Mouse (Mus musculus) limb, embryonic 10.5 days (tissue): ENCODE measurements at regions not wholly inside any gene's neighbourhood (a gene's known extent, or its start where the extent isn't known, plus 50 kb on each side); places are given as distances from the start of the nearest gene placed in this dataset.

Experiments
- DNase-seq: peaks from one replicate; pipeline ENCODE4 v3.0.0-alpha.2; 2017; ENCODE audit warnings: low spot score
- H3K27ac ChIP-seq: fragments of 300-500 bp; sonication (generic); 2 replicates; pipeline ENCODE4 v1.5.1; 2016; ENCODE audit warnings: mild to moderate bottlenecking
- H3K27me3 ChIP-seq: fragments of 300-500 bp; sonication (generic); 2 replicates; pipeline ENCODE4 v1.6.1; 2016; ENCODE audit warnings: low read depth, mild to moderate bottlenecking; ENCODE audit not compliant: poor library complexity, severe bottlenecking
- H3K36me3 ChIP-seq: fragments of 300-500 bp; sonication (generic); 2 replicates; pipeline ENCODE4 v1.6.1; 2016; ENCODE audit warnings: mild to moderate bottlenecking, moderate library complexity
- H3K4me1 ChIP-seq: fragments of 300-500 bp; sonication (generic); 2 replicates; pipeline ENCODE4 v1.6.1; 2016
- H3K4me3 ChIP-seq: fragments of 300-500 bp; sonication (generic); 2 replicates; pipeline ENCODE4 v1.5.1; 2016; ENCODE audit warnings: mild to moderate bottlenecking, moderate library complexity
- H3K9me3 ChIP-seq: fragments of 300-500 bp; sonication (generic); replicated peaks from 2 replicates; pipeline ENCODE4 v1.6.1; 2016; ENCODE audit warnings: mild to moderate bottlenecking
- WGBS: fragments of 180-500 bp; shearing (Covaris S2); methylation state at CpG from one replicate; pipeline ENCODE4 v1.1.7; 2016; 5-methylcytosine and 5-hydroxymethylcytosine counted together

DNA sequence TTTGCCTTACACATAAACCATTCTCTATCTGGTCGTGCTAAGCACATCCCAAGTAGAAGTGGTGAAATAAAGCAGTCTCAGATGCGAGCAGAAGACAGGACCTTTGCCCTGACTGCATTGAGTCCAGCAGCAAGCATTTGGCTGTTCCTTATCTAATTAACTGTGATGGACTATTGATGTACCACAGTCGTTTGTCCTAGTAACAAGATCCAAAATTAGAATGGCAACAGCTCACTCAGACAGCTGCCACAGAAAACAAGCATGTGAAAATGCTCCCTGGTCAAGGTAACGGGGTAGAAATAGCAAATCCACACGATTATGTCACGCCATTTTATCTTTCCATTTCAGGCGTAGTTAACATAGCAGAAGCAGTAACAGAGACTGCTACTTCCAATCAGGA, 233.8 kb downstream of the Barhl2 start:
- H3K27me3 ChIP-seq: no peaks in the 10 kb centered on the region
- H3K4me1 ChIP-seq: no peaks in the 10 kb centered on the region
- no peak for DNase-seq
- no peak overlapping the region for H3K4me3 ChIP-seq
- H3K27ac ChIP-seq: no peak overlapping the region
- 71% methylated on average over 7 of the region's 7 CpGs for WGBS
- H3K9me3 ChIP-seq: no peaks in the 10 kb centered on the region
- no peaks in the 10 kb centered on the region for H3K36me3 ChIP-seq

- Histone ChIP-seq H3K27me3 (no peaks in the 10 kb centered on the region), H3K27ac (no peak overlapping the region), H3K9me3 (no peaks in the 10 kb centered on the region), H3K36me3 (no peaks in the 10 kb centered on the region), H3K4me1 (peaks cover 26% of the 10 kb centered on the region), H3K4me3 (no peak overlapping the region)
- WGBS: 90% methylated on average over 5 of the region's 5 CpGs
- no peak for DNase-seq
Measured at GRCm38 (mm10) chr5:106209543-106209942, 248.4 kb downstream of the Barhl2 start.

GRCm38 (mm10) chr5:106207706-106208105, 250.3 kb downstream of the Barhl2 start:
- WGBS: 79% methylated on average over 6 of the region's 6 CpGs
- no peak overlapping the region; the same call in 1 of the 2 replicates for H3K27ac ChIP-seq
- DNase-seq: no peak
- no peak overlapping the region for H3K4me3 ChIP-seq
- no peaks in the 10 kb centered on the region for H3K27me3 ChIP-seq
- no peaks in the 10 kb centered on the region for H3K36me3 ChIP-seq
- H3K4me1 ChIP-seq: peaks cover 26% of the 10 kb centered on the region
- H3K9me3 ChIP-seq: no peaks in the 10 kb centered on the region

DNA sequence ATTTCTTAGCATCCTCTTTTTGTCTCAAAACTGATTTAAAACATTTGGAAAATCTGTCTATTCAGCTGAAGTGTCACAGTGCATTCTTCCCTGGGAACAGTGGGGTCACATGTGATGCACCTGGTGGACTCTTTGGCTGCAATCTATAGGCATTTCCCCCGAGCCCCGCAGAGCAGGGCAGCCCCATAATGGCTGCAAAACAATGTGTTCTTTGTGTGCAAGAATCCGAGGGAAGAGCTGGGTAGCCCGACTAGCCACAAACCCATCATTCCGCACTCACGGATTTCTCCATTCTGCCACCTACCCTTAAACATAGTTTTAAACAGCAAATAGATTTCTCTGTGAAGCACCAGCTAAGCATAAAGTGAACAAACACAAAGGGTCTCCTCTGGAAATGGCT, 252.2 kb downstream of the Barhl2 start:
- WGBS: 75% methylated on average over 6 of the region's 6 CpGs
- Histone ChIP-seq H3K4me1 (peaks cover 39% of the 10 kb centered on the region), H3K27me3 (no peaks in the 10 kb centered on the region), H3K27ac (peak overlapping the region; percentile 54), H3K4me3 (no peak overlapping the region), H3K36me3 (no peaks in the 10 kb centered on the region), H3K9me3 (no peaks in the 10 kb centered on the region)
- no peak for DNase-seq

- H3K36me3 ChIP-seq: no peaks in the 10 kb centered on the region
- no peaks in the 10 kb centered on the region for H3K9me3 ChIP-seq
- WGBS: 65% methylated on average over 16 of the region's 16 CpGs
- H3K27ac ChIP-seq: peak overlapping the region; percentile 38; the same call in 1 of the 2 replicates
- H3K4me3 ChIP-seq: no peak overlapping the region
- H3K27me3 ChIP-seq: no peaks in the 10 kb centered on the region
- peaks cover 24% of the 10 kb centered on the region for H3K4me1 ChIP-seq
- DNase-seq: no peak
Measured at GRCm38 (mm10) chr5:106200631-106201030, 257.3 kb downstream of the Barhl2 start.

- 86% methylated on average over 3 of the region's 3 CpGs for WGBS
- no peaks in the 10 kb centered on the region for H3K9me3 ChIP-seq
- H3K4me3 ChIP-seq: no peak overlapping the region
- H3K4me1 ChIP-seq: peaks cover 17% of the 10 kb centered on the region
- no peaks in the 10 kb centered on the region for H3K36me3 ChIP-seq
- no peak for DNase-seq
- no peaks in the 10 kb centered on the region for H3K27me3 ChIP-seq
- no peak overlapping the region for H3K27ac ChIP-seq
Measured at GRCm38 (mm10) chr5:106199061-106199460, 258.9 kb downstream of the Barhl2 start.

DNA sequence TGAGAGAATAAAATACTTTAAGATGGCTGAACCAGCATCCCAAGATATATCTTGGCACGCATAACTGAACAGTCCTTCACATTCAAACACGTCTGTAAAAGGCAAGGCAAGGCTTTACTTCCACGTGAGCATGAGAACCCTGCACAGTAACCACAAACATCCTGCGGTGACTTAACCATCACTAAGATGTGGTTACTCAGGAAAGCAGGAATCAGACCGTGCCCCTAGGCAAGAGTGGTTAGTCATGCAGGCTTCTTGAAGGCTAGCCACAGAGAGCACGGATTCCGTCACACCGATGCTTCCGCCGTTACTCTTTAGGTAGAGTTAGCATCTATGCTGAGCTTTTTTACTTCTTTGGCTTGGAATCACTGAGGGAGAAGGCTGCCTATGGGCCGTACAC, 266.8 kb downstream of the Barhl2 start:
- Histone ChIP-seq H3K27me3 (no peaks in the 10 kb centered on the region), H3K36me3 (no peaks in the 10 kb centered on the region), H3K4me1 (no peaks in the 10 kb centered on the region), H3K9me3 (no peaks in the 10 kb centered on the region), H3K27ac (no peak overlapping the region), H3K4me3 (no peak overlapping the region)
- DNase-seq: no peak
- WGBS: 90% methylated on average over 11 of the region's 11 CpGs

DNA sequence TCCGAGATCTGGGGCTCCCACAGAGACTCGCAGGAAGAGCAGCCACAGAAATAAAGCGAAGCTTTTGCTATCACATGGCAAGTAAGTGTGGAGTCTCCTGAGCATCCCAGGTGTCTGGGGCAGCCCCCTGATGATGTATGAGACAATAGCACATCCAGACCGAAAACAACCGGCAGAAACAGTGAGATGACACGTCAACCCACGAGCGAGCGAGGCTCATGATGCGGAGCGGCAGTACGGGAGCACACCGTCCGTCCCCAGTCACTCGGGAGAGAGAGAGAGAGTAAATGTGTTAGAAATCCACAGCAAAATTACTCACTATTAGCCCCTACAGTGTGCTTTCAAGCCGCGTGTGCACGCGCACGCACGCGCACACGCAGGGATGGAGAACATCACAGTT, 276.2 kb downstream of the Barhl2 start:
- H3K36me3 ChIP-seq: no peaks in the 10 kb centered on the region
- peaks cover 12% of the 10 kb centered on the region; the same call in 1 of the 2 replicates for H3K4me1 ChIP-seq
- H3K27ac ChIP-seq: no peak overlapping the region
- H3K4me3 ChIP-seq: no peak overlapping the region
- 93% methylated on average over 23 of the region's 23 CpGs for WGBS
- H3K27me3 ChIP-seq: no peaks in the 10 kb centered on the region
- DNase-seq: no peak
- no peaks in the 10 kb centered on the region for H3K9me3 ChIP-seq

GRCm38 (mm10) chr5:106172162-106172561, 285.8 kb downstream of the Barhl2 start:
- Histone ChIP-seq H3K4me1 (peaks cover 32% of the 10 kb centered on the region), H3K4me3 (peak overlapping the region; percentile 13; the same call in 1 of the 2 replicates), H3K9me3 (no peaks in the 10 kb centered on the region), H3K36me3 (no peaks in the 10 kb centered on the region), H3K27ac (peak overlapping the region; percentile 79), H3K27me3 (no peaks in the 10 kb centered on the region)
- DNase-seq: peak; percentile 43
- WGBS: 6% methylated on average over 3 of the region's 3 CpGs

- Histone ChIP-seq H3K4me1 (peaks cover 29% of the 10 kb centered on the region), H3K36me3 (no peaks in the 10 kb centered on the region), H3K4me3 (no peak overlapping the region), H3K9me3 (no peaks in the 10 kb centered on the region), H3K27me3 (no peaks in the 10 kb centered on the region), H3K27ac (no peak overlapping the region)
- no peak for DNase-seq
- WGBS: 97% methylated on average over 4 of the region's 4 CpGs
Measured at GRCm38 (mm10) chr5:106170405-106170804, 287.6 kb downstream of the Barhl2 start.

DNA sequence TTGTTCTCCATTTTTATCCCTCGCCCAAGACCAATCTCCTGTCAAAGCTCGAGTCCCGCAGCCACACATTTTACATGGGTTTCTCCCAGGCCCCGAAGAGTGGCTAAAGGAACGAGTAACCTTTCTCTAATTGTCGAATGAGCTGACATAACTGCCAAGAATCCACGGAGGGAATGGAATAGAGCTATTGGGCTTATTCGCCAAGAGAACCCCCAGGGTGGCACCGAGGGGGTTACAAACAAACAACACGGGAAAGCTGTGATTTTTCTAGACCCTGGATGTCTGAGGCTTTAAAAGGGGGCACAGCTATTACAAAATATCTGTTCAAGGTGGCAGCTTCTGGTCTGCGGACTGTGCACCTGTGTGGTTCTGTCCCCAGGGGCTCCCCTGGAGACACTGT, 290.4 kb downstream of the Barhl2 start:
- peaks cover 35% of the 10 kb centered on the region for H3K4me1 ChIP-seq
- no peak for DNase-seq
- WGBS: 86% methylated on average over 11 of the region's 11 CpGs
- H3K9me3 ChIP-seq: no peaks in the 10 kb centered on the region
- H3K27ac ChIP-seq: no peak overlapping the region
- H3K4me3 ChIP-seq: no peak overlapping the region
- H3K36me3 ChIP-seq: no peaks in the 10 kb centered on the region
- H3K27me3 ChIP-seq: no peaks in the 10 kb centered on the region

- Histone ChIP-seq H3K36me3 (no peaks in the 10 kb centered on the region), H3K27ac (no peak overlapping the region), H3K4me3 (no peak overlapping the region), H3K27me3 (no peaks in the 10 kb centered on the region), H3K9me3 (no peaks in the 10 kb centered on the region), H3K4me1 (peaks cover 23% of the 10 kb centered on the region)
- DNase-seq: no peak
- WGBS: 80% methylated on average over 5 of the region's 5 CpGs
Measured at GRCm38 (mm10) chr5:106166266-106166665, 289.9 kb downstream of the Zfp326 start.

GRCm38 (mm10) chr5:106164190-106164589, 287.8 kb downstream of the Zfp326 start:
- DNase-seq: no peak
- H3K27ac ChIP-seq: no peak overlapping the region
- no peaks in the 10 kb centered on the region for H3K27me3 ChIP-seq
- peaks cover 16% of the 10 kb centered on the region for H3K4me1 ChIP-seq
- H3K36me3 ChIP-seq: no peaks in the 10 kb centered on the region
- H3K4me3 ChIP-seq: no peak overlapping the region
- WGBS: 80% methylated on average over 8 of the region's 8 CpGs
- no peaks in the 10 kb centered on the region for H3K9me3 ChIP-seq

DNA sequence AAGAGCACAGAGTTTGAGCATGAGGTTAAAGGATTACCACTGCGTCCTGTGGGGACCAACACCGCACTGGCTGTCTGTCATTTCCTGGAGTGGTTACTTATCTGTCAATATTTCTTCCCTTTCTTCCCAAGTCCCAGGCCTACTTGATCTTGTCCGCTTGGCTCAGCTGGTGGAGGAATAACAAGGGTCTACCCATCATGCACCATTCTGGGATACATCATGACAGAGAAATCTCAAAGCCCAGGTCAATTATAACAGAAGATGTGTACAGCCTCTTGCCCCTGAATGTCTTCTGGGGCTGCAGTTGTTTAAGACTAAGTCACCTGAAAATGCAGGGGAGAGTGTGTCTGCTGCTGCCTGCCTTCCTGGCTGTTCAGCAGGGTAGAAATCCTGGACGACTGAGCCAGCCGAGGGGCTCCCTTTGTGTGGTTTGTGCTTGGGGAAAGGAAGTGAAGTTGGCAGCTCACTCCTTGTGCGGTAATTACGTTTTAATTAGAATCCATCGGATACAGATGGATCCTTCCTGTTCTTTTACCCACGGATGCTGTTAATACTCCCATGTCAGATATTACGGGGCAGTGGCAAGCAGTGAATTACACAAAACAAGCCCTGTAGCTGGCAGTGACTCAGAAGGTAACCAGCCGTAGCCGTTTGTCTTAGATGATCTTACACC, 286.8 kb downstream of the Zfp326 start:
- H3K27me3 ChIP-seq: no peaks in the 10 kb centered on the region
- WGBS: 57% methylated on average over 12 of the region's 12 CpGs
- DNase-seq: no peak

More for the DNA sequence above, 286.8 kb downstream of the Zfp326 start:
- Histone ChIP-seq H3K27ac (no peak overlapping the region), H3K36me3 (no peaks in the 10 kb centered on the region), H3K4me1 (peaks cover 9% of the 10 kb centered on the region), H3K9me3 (no peaks in the 10 kb centered on the region), H3K4me3 (no peak overlapping the region)
